Mouse (Mus musculus) thymus, adult 2 months (tissue): ENCODE measurements around the gene Prkn.

ENCODE experiments used
- CTCF ChIP-seq: fragments of 200-500 bp; IDR thresholded peaks from 2 replicates; pipeline ENCODE4 v1.5.1; 2012; ENCODE audit warnings: mild to moderate bottlenecking, control low read depth, low read length, moderate library complexity, borderline replicate concordance; ENCODE audit not compliant: control insufficient read depth, poor library complexity, insufficient read depth; ENCODE audit errors: extremely low read depth
- POLR2A ChIP-seq: fragments of 200-500 bp; IDR thresholded peaks from 2 replicates; pipeline ENCODE4 v1.6.1; 2012; ENCODE audit warnings: mild to moderate bottlenecking, low read length, control low read depth, moderate library complexity; ENCODE audit not compliant: control insufficient read depth, poor library complexity, insufficient read depth; ENCODE audit errors: extremely low read depth

GRCm38 (mm10) chr17:11375461-11375860, 535.3 kb downstream of the Prkn start:
- TF ChIP-seq POLR2A, result no peak
- TF ChIP-seq CTCF, result no peak
